Mouse (Mus musculus) right cerebral cortex, postnatal 4 days (tissue): ENCODE measurements at regions not wholly inside any gene's neighbourhood (a gene's known extent, or its start where the extent isn't known, plus 50 kb on each side); places are given as distances from the start of the nearest gene placed in this dataset.

ENCODE experiments used
- DNase-seq: peaks from one replicate; pipeline ENCODE4 v3.0.0-alpha.2; 2022

DNA sequence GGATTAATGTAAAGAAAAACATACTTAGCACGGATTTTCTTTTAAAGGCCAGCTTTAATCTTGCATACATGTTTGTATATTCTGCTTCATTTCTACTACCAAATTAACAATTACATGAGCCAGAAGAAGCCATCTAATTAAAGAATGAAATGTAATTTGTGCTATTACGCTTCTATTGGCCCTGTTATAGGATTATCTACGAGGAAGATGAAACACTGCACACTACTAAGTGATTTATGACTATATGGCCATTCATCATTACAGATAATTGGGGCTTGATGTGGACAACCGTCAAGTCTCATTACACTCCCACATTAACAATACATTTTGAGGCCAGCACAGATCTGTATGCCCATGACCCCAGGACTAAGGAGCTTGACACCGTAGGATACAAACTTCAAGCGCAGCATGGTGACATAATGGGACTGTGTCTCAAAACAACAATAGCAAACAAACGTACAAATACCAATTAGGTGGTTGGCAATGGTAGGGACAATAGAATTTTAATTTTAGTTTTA is 129.7 kb upstream of the Syt1 start:
- no peak for DNase-seq

DNA sequence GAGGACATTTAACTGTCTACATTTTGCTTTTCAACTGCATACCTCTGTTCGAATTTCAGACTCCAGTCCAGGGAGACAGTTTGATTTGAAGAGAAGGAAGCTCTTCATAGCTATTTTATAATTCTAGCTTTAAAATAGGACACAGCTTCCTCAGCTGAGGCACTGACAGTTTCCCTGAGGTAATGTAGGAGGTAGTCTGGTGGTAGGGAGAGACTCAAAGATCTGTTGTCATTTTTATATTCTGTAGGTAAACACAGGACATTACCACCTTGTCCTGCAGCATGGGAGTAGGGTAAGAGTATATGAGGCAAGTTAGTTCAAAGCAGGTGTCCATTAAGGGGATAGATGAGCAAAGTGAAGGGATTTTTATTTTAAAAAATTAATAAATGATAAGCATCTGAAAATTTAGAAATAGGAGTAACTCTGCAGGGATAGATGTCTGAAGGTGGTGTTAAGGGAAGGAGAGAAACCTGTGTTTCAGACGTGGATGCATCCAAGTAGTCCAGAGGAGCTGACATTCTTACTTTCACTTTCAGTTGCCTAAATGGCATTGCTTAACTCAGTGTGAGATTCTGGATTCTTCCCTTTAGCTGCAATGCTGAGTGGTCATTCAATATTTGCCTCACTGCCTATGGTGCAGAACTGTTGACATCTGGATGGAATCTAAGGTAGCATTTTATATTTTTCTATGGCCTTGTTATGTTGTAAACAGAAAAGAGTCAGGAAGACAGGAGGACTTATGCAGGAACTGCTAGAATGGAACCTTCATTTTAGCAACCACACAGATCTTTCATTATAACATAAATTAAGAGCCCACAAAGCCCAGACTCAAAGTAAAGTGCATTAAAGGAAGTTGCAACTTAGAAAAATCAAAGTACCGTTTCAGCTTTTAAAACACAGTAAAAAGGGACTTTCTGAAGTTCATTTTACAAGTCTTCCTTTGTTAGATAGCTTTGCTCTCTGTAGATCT is 126.3 kb upstream of the Syt1 start:
- DNase-seq = no peak

DNA sequence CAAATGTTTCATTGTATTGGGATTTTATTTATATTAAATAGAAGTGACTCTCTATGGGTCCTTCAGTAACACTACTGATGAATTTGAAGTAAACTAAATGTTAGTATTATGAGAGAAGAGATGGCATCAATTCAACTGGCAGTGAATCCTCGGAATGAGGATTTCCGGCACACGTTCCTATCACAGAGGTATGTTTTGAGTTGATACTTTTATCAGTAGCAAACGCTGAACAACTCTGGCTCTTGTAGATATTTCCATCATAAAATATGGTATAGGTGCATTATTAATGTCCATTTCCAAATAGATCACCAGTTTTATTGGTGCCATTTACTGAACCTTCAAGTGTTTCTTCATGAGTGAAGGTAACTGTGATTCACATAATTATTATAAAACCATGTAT is 123.7 kb upstream of the Syt1 start:
- DNase-seq = no peak

DNA sequence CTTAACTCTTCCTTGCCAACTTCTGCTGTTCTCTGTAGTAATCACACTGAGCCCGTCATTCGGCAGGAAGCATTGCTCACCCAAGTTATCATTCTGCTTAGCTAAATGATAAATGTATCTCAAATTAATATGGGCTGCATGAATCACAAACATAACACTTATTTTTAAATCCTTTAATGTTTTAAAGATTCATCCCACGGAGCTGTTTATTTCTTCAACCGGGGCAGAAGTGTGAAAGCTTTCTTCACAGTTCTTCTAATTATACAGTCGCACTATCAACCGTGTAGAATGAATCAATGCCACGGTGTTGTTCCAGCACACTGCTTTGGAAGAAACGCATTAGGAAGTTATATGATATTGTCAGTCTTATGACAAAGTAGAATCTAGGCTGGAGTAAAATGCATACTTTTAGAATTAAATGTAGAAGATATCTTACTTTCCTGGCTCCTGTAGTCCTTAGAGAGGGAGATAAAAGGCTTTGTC is 121.3 kb upstream of the Syt1 start:
- DNase-seq = no peak

DNA sequence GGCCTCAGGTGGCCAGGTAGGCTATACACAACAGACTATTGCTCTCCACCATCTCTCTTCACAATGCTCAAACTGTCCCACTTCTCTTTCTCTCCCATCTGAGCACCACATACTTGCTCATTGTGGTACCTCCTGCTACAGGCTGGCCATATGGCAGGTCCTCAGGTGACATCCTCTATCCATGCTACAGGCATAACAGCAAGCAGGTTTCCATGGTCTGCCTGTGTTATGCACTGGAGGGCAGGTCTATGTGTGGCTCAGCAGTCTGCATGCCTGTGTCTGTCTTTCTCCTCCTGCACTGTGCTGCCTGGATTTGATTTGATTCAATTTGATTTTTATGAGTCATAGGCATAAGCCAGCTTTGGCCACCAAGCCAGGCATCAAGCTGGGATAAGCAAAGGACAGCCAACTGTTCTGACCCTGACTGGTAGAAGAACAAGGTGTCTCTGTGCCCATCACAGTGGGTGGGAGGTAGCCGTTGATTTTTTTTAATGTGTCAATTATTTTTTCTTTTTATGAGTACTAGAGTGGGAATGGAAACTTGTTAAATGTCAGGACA is 118.8 kb upstream of the Syt1 start:
- DNase-seq = no peak

DNA sequence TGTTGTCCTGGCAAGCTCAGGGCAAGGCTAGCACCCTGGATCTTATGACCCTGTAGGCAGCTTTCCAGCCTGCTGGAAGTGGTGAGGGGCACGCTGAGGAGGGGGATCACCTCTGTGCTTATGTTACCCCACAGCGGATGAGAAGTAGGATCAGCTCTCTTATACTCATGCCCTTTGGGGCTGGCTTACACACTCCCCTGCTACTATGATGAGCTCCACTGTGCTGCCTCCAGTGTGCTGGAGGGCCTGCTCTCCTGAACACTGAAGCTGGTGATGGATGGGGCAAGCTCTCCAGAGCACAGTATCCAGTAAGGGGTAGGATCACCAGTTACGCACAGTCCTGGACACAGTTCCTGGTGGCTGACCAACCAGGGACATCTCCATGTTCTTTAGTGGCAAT is 118.3 kb upstream of the Syt1 start:
- DNase-seq = no peak

DNA sequence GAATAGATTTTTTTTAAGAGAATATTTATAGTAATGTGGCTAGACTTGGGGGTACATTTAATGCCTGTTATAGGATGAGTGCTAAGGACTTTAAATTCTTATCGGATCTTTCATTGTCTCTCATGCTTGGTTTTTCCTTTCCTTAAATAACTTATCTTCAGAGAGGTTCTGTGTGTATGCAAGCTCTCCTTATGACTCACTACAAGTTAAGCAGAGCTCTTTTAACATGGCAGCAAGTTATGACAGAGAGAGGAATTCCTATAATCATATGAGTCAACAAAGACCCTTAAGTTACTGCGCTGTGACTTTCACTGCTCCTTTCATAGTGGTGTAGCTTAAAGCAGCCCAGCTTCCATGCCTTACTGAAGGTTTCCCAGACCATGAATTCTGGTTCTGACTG is 115.9 kb upstream of the Syt1 start:
- DNase-seq = no peak

DNA sequence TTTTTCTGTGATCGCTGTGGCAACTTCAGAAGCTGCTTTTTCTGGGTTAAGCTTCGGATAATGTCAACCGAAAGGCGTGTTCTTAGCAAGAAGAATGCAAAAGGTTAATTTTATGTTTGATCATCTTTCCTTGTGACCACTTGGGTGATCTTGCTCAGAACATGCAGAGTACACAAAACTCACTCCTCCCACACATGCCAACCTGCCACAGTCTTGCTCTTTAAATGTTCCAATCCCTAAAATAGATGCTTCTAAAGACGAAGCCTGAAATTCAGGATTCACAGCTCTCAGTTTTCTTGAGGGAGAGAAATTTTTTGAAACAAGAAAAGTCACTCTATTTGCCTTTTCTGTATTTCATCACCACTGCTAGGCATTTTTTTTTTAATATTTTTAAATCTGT is 106.4 kb upstream of the Syt1 start:
- no peak for DNase-seq

DNA sequence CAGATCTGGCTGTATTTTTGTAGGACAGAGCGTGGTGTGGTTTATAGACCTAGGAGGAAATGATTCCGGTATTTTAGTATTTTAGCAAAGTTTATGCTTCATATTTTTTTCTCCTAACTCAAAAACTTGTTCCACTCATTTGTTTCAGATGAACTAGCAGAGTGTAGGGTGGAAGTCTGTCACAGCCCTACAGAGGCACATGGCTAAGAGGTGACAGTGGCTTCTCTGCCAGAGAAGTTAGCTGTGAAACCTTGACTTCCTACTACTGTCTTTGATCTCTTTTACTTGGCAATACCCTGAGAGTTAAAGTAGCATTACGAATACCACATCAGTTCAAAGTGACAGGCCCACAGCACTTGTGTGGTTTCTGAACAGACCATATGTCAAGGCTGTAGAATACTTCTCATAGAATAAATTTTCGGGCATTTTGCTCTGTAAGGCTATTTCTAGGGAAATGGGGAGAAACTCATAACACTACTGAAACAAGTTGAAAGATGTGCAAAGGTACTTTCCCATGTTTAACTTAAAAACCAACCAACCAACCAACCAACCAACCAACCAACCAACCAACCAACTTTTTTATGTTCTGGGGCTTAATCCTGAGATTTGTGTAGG is 104.3 kb upstream of the Syt1 start:
- no peak for DNase-seq

DNA sequence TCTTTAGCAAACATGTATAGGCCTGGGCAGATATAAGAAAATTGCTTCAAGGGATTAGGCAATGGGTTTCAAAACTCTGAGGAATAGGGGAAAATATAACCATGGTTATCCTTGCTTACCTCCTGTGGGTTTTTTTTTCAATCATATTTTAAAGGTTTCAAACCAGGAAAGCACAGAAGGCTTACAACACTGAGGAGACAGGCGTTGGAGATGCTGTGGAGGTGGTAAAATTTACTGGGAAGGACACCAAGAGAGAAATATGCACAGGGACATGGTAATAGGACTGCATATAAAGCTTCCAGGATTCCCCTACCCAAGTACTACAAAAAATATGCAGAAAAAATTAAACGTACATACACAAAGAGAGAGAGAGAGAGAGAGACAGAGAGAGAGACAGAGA is 95.0 kb upstream of the Syt1 start:
- no peak for DNase-seq

DNA sequence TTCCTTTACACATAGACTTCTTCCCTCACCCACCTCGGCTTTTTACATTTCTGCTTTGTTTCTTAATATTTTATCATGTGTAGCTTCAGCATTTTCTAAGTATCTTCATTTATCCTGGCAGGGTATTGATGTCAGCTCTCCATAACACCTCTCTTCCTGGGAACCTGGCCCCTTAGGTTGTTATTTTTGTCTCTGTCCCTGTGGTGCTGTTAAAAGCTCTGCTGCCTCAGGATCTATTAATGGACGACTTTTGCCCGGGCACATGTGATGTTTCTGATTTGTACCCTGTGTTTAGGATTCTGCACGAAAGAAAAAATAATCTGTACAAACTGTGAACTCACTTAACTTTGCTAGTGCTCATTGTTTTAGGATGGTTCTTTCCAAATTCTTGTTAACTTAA is 81.4 kb upstream of the Syt1 start:
- no peak for DNase-seq

DNA sequence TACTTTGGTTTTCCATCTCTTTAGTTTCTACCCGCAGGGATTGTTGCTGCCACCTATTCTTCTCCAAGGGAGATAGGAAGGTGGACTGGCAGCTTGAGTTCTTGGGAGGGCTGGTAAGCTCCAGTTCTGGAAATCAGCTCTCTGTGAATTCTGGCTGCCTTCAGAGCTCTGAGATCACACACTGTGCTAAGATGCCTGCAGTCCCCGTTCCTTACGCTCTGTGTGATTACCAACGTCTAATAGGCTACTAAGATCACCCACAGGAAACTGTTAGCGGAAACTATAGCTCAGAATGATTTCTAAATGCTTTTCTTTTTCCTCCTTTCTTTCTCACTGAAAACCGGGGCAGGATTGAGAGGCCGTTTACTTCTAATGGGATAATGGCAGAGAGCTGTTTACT is 69.0 kb upstream of the Syt1 start:
- no peak for DNase-seq

DNA sequence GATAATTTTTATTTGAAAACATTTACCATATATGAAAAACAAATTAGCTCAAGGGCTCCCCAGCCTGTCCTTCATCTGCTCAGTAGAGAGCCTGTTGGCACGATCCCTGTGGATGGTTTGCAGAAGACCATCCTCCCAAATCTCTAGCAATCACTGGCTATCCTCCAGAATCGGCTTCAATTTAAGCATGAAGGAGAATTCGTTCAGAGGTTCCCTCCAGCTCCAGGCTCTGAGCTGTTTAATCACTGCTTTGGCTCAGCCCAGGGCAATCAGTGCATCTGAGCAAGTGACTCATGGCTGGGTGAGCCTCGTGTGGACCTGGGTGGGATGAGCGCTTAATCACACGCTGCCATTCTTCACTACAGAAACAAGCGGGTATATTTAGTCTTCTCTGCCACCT is 63.4 kb upstream of the Syt1 start:
- no peak for DNase-seq
